Mouse (Mus musculus): ENCODE measurements at regions not wholly inside any gene's neighbourhood (a gene's known extent, or its start where the extent isn't known, plus 50 kb on each side); places are given as distances from the start of the nearest gene placed in this dataset.
A peak's percentile ranks its signal among the peaks of the same experiment; 100 is the strongest.

DNA sequence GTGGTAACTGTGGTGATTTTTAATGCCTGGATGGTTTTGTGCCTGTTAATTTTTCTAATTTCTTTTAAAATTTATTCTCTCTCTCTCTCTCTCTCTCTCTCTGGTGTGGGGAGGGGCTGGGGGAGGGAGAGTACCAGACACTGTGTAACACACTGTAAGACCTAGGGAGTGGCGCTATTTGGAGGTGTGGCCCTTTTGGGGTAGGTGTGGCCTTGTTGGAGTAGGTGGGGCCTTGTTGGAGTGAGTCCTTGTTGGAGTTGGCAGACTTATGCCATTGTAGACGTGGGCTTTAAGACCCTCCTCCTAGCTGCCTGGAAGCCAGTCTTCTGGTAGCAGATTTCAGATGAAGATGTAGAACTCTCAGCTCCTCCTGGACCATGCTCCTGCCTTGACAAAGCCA lies 107.4 kb upstream of the Lhx5 start:
- Histone ChIP-seq H3K36me3 (ENCODE audit: insufficient read depth, low read length) (no peaks in the 10 kb centered on the region), H3K27ac (no peak overlapping the region), H3K4me2 (ENCODE audit: low read depth, low read length) (no peak overlapping the region), H3K27me3 (ENCODE audit: insufficient read depth, low read length) (no peaks in the 10 kb centered on the region), H3K9ac (replicated peaks; ENCODE audit: low read length) (no peak overlapping the region), H3K4me3 (ENCODE audit: low read length) (no peak overlapping the region), H3K4me1 (ENCODE audit: insufficient read depth, low read length) (peaks cover 10% of the 10 kb centered on the region; the same call in 1 of the 2 replicates), H3K9me3 (ENCODE audit: low read length) (no peaks in the 10 kb centered on the region)
- TF ChIP-seq CTCF (IDR thresholded peaks at IDR 0.05; ENCODE audit: low read depth): no peak
- ATAC-seq: no peak
- WGBS: 91% methylated on average over 2 of the region's 2 CpGs
- DNase-seq (ENCODE audit: low spot score): no peak

- Histone ChIP-seq H3K9ac (replicated peaks; ENCODE audit: low read length) (no peak overlapping the region), H3K9me3 (ENCODE audit: low read length) (no peaks in the 10 kb centered on the region), H3K4me1 (ENCODE audit: insufficient read depth, low read length) (peaks cover 10% of the 10 kb centered on the region; the same call in 1 of the 2 replicates), H3K36me3 (ENCODE audit: insufficient read depth, low read length) (no peaks in the 10 kb centered on the region), H3K4me3 (ENCODE audit: low read length) (no peak overlapping the region), H3K27me3 (ENCODE audit: insufficient read depth, low read length) (no peaks in the 10 kb centered on the region), H3K27ac (no peak overlapping the region), H3K4me2 (ENCODE audit: low read depth, low read length) (no peak overlapping the region)
- DNase-seq (ENCODE audit: low spot score): no peak
- WGBS: 59% methylated on average over 16 of the region's 16 CpGs
- no peak for ATAC-seq
- TF ChIP-seq CTCF (IDR thresholded peaks at IDR 0.05; ENCODE audit: low read depth): no peak
Measured at GRCm38 (mm10) chr5:120325386-120325910, 106.1 kb upstream of the Lhx5 start.

GRCm38 (mm10) chr5:120332030-120332429 lies 99.5 kb upstream of the Lhx5 start:
- Histone ChIP-seq H3K27me3 (ENCODE audit: insufficient read depth, low read length) (no peaks in the 10 kb centered on the region), H3K9ac (replicated peaks; ENCODE audit: low read length) (no peak overlapping the region), H3K36me3 (ENCODE audit: insufficient read depth, low read length) (no peaks in the 10 kb centered on the region), H3K4me1 (ENCODE audit: insufficient read depth, low read length) (no peaks in the 10 kb centered on the region), H3K9me3 (ENCODE audit: low read length) (no peaks in the 10 kb centered on the region), H3K4me2 (ENCODE audit: low read depth, low read length) (no peak overlapping the region), H3K27ac (no peak overlapping the region), H3K4me3 (ENCODE audit: low read length) (no peak overlapping the region)
- ATAC-seq (no peak), DNase-seq (ENCODE audit: low spot score) (peak; percentile 59)
- TF ChIP-seq CTCF (IDR thresholded peaks at IDR 0.05; ENCODE audit: low read depth): no peak
- WGBS: 54% methylated on average over 14 of the region's 14 CpGs

- ATAC-seq (no peak), DNase-seq (ENCODE audit: low spot score) (no peak)
- 77% methylated on average over 2 of the region's 2 CpGs for WGBS
- no peak overlapping the region for H3K4me2 ChIP-seq (ENCODE audit: low read depth, low read length)
- no peak overlapping the region for H3K9ac ChIP-seq (replicated peaks; ENCODE audit: low read length)
- no peaks in the 10 kb centered on the region for H3K27me3 ChIP-seq (ENCODE audit: insufficient read depth, low read length)
- no peaks in the 10 kb centered on the region for H3K4me1 ChIP-seq (ENCODE audit: insufficient read depth, low read length)
- no peak overlapping the region for H3K27ac ChIP-seq
- H3K36me3 ChIP-seq (ENCODE audit: insufficient read depth, low read length): no peaks in the 10 kb centered on the region
- no peak for TF ChIP-seq CTCF (IDR thresholded peaks at IDR 0.05; ENCODE audit: low read depth)
- H3K4me3 ChIP-seq (ENCODE audit: low read length): no peak overlapping the region
- H3K9me3 ChIP-seq (ENCODE audit: low read length): no peaks in the 10 kb centered on the region
Measured at GRCm38 (mm10) chr5:120339162-120339561, 92.3 kb upstream of the Lhx5 start.

DNA sequence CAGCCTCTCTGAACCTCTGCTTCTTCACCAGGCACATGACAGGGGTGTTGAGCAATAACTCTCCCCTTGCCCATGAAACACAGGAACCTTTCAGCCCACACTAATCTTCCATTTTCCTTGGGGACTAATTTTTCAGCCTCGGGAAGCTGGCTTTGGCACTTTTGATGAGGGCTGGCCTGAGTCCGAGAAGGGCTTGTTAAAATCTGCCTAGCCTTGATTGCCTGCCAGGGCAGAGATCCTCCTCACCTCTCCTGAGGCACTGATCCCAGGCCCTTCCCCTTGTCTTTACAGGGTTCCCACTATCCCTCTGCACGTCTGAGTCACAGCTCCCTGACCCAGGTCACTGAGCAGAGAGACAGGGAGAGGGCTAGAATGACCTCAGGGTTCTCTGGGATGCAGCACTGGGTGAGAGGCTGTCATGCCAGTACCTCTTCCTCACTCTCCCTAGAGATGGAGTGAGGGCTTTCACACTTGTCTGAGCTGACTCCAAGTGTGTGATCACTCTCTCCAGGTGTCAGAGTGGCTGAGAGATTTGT lies 90.7 kb upstream of the Lhx5 start:
- TF ChIP-seq CTCF (IDR thresholded peaks at IDR 0.05; ENCODE audit: low read depth): no peak
- ATAC-seq (no peak), DNase-seq (ENCODE audit: low spot score) (peak; percentile 42)
- no peak overlapping the region for H3K4me3 ChIP-seq (ENCODE audit: low read length)
- 43% methylated on average over 3 of the region's 3 CpGs for WGBS
- H3K36me3 ChIP-seq (ENCODE audit: insufficient read depth, low read length): no peaks in the 10 kb centered on the region
- no peak overlapping the region for H3K4me2 ChIP-seq (ENCODE audit: low read depth, low read length)
- no peaks in the 10 kb centered on the region for H3K4me1 ChIP-seq (ENCODE audit: insufficient read depth, low read length)
- no peak overlapping the region for H3K27ac ChIP-seq
- H3K9me3 ChIP-seq (ENCODE audit: low read length): no peaks in the 10 kb centered on the region
- no peak overlapping the region for H3K9ac ChIP-seq (replicated peaks; ENCODE audit: low read length)
- no peaks in the 10 kb centered on the region for H3K27me3 ChIP-seq (ENCODE audit: insufficient read depth, low read length)

GRCm38 (mm10) chr5:120350461-120350860 lies 81.0 kb upstream of the Lhx5 start:
- Histone ChIP-seq H3K4me2 (ENCODE audit: low read depth, low read length) (no peak overlapping the region), H3K27me3 (ENCODE audit: insufficient read depth, low read length) (no peaks in the 10 kb centered on the region), H3K27ac (no peak overlapping the region), H3K9ac (replicated peaks; ENCODE audit: low read length) (no peak overlapping the region), H3K36me3 (ENCODE audit: insufficient read depth, low read length) (no peaks in the 10 kb centered on the region), H3K4me1 (ENCODE audit: insufficient read depth, low read length) (no peaks in the 10 kb centered on the region), H3K9me3 (ENCODE audit: low read length) (no peaks in the 10 kb centered on the region), H3K4me3 (ENCODE audit: low read length) (no peak overlapping the region)
- no peak for TF ChIP-seq CTCF (IDR thresholded peaks at IDR 0.05; ENCODE audit: low read depth)
- ATAC-seq: no peak
- no peak for DNase-seq (ENCODE audit: low spot score)
- WGBS: 81% methylated on average over 3 of the region's 3 CpGs

DNA sequence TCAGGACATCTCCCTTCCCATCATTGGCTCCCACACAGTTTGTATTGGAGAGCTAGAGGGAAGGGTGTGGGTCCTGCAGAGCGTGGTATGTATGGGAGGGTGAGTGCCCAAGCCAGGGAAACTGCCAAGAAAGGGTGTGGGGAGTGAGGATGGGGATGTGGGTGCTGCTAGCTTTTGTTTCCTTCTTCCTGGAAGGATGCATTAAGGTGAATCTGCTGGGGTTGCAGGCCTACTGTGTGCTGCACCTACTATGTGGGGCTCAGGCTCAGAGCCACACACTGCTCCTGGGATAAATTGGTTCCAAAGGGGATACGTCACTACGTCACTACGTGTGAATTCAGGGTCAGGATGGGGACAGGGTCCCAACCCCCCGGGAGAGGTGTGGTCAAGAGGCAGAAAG lies 79.7 kb upstream of the Lhx5 start:
- Histone ChIP-seq H3K9ac (replicated peaks; ENCODE audit: low read length) (no peak overlapping the region), H3K9me3 (ENCODE audit: low read length) (no peaks in the 10 kb centered on the region), H3K4me1 (ENCODE audit: insufficient read depth, low read length) (no peaks in the 10 kb centered on the region), H3K4me2 (ENCODE audit: low read depth, low read length) (no peak overlapping the region), H3K36me3 (ENCODE audit: insufficient read depth, low read length) (no peaks in the 10 kb centered on the region), H3K27me3 (ENCODE audit: insufficient read depth, low read length) (no peaks in the 10 kb centered on the region), H3K27ac (no peak overlapping the region), H3K4me3 (ENCODE audit: low read length) (no peak overlapping the region)
- WGBS: 75% methylated on average over 5 of the region's 5 CpGs
- TF ChIP-seq CTCF (IDR thresholded peaks at IDR 0.05; ENCODE audit: low read depth): no peak
- DNase-seq (ENCODE audit: low spot score) (no peak), ATAC-seq (no peak)
